ENCODE assay signal across 35 mouse cellular contexts in the genomic region with DNA sequence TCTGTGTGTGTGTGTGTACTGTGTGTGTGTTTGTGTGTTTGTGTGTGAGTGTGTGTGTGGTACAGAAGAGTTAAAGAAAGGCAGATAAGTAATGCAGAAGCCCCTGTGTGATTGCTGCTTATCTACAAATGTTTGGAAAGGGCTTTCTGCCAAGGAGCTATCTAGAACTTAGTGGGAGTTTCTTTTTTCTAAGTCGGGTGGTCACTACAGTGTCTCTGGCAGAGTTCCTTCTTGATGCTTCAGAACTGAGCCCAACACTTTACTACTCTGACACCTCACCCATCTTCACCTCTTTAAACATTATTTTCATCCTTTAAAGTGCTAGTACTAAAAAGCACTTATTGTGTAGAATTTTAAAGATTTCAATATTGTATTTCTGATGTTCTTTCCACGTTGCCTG.
"Had no signal": no experiment of that assay in that cellular context is flagged by ENCODE, and none has a peak within 500 bp of the region (broad histone marks: within the 10 kb centered on the region; RNA-seq: fewer than 3 reads in every experiment).

No protein-coding gene starts in this region.

- H3K27ac ChIP-seq: heart, embryonic 10.5 days; heart, embryonic 13.5 days; heart, embryonic 15.5 days; hindbrain, embryonic 10.5 days; hindbrain, embryonic 12.5 days; hindbrain, embryonic 15.5 days; hindbrain, postnatal 0 days; intestine, embryonic 15.5 days; kidney, embryonic 15.5 days; kidney, postnatal 0 days had no signal

- H3K4me2 ChIP-seq: heart, embryonic 11.5 days; heart, embryonic 12.5 days; heart, embryonic 13.5 days; heart, embryonic 15.5 days; hindbrain, embryonic 12.5 days; hindbrain, embryonic 13.5 days; hindbrain, embryonic 14.5 days; hindbrain, embryonic 15.5 days; intestine, embryonic 15.5 days; kidney, embryonic 15.5 days had no signal

- H3K36me3 ChIP-seq: heart, embryonic 10.5 days; heart, embryonic 12.5 days; heart, embryonic 13.5 days; heart, embryonic 15.5 days; hindbrain, embryonic 10.5 days; hindbrain, embryonic 13.5 days; hindbrain, embryonic 15.5 days; intestine, embryonic 15.5 days; kidney, embryonic 15.5 days had no signal

- H3K27me3 ChIP-seq: heart, embryonic 12.5 days; heart, embryonic 13.5 days; heart, embryonic 15.5 days; hindbrain, embryonic 12.5 days; hindbrain, embryonic 13.5 days; hindbrain, embryonic 15.5 days; intestine, embryonic 15.5 days; kidney, embryonic 15.5 days had no signal

- DNase-seq: heart, postnatal 10 days; heart, postnatal 14 days; heart, postnatal 36 days; heart, postnatal 4 days; kidney, adult 11 months; kidney, adult 18-20 months; kidney, adult 2 months; kidney, adult 8-10 months; kidney, adult 9 months; kidney, postnatal 10 days; kidney, postnatal 14 days; kidney, postnatal 25 days; kidney, postnatal 36 days; kidney, postnatal 4 days; layer of hippocampus, adult 9-11 months; layer of hippocampus, postnatal 36 days had no signal

- ATAC-seq: hindbrain, embryonic 16.5 days; hindbrain, postnatal 0 days; inflammation-experienced regulatory T-cells, adult 6 months; intestine, embryonic 15.5 days; intestine, embryonic 16.5 days; intestine, postnatal 0 days had no signal

- H3K4me3 ChIP-seq: heart, embryonic 10.5 days; heart, embryonic 12.5 days; heart, embryonic 13.5 days; heart, embryonic 15.5 days; hindbrain, embryonic 10.5 days; hindbrain, embryonic 12.5 days; hindbrain, embryonic 13.5 days; hindbrain, embryonic 15.5 days; intestine, embryonic 15.5 days; kidney, embryonic 15.5 days; layer of hippocampus, adult 2 months had no signal

- H3K4me1 ChIP-seq: heart, embryonic 13.5 days; intestine, embryonic 15.5 days had no signal

- H3K9ac ChIP-seq: heart, embryonic 12.5 days; heart, embryonic 13.5 days; heart, embryonic 15.5 days; hindbrain, embryonic 12.5 days; hindbrain, embryonic 13.5 days; hindbrain, embryonic 14.5 days; hindbrain, embryonic 15.5 days; intestine, embryonic 15.5 days; kidney, embryonic 15.5 days had no signal

- H3K9me3 ChIP-seq: heart, embryonic 10.5 days; heart, embryonic 12.5 days; heart, embryonic 13.5 days; heart, embryonic 15.5 days; hindbrain, embryonic 10.5 days; hindbrain, embryonic 12.5 days; hindbrain, embryonic 13.5 days; hindbrain, embryonic 15.5 days; intestine, embryonic 15.5 days; kidney, embryonic 15.5 days had no signal
